Mouse (Mus musculus) T-cell, adult 2 months (primary cell): Measurements from ENCODE around the gene Hsf2bp.

Experiments used
- DNase-seq: peaks from one replicate; pipeline ENCODE4 v3.0.0; 2022; ENCODE audit warnings: low spot score

The Hsf2bp gene

DNA sequence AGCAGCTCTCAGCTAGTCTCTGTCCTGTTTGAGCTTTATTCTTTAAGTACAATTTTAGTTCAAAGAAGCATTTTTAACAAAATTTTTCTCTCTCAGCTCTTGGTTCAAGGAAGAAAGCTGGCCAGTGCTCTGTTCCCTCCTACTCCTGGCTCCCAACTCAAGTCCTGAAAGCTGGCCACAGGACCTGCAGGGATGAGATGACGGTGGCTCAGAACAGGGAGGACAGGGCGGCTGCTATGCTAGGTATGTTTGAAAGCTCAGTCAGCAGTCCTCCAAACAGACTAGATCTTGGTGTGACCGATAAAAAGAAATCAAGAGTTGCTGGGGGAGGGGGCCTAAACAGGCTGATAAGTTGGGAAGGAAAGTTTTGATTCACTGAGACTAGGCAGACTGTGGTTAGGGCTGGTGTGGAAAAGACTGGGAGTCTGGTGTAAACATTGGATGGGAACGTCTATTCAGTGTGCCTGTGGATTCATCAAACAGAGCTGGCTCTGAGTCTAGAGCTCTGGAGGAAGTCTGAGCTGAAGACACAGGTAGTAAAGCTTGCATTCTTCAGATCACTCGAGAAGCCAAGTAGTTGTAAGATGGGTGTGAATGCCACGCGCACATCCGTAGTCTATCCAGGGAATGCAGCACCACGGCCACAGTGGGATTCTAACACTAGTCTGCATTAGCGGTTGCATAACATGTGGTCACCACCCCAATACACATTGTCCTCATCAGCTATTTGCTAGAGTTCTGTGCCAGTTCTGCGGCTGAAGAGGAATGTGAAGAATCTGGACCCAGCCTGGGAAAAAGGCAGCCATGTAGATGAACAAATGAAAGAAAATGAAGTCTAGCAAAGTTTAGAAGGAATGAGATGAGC lies 53.6 kb downstream of the Hsf2bp start:
- no peak for DNase-seq

DNA sequence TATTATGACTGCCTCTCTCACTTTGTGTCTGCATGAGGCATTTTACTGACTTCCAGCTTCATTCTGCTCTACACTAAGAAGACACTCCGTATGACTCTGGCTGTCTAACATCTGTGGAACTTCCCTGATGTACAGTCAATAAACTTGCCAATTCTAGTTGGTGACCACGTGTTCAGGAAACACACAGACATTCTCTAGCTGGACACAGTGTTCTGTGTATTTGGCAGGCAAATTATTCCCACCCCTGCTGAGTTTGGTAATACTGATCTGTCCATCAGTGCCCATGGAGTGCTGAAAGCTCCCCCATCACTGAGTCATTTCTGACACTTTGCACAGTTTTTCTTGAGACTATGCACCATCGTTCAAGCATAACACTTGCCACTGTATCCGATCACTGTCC lies 56.3 kb downstream of the Hsf2bp start:
- no peak for DNase-seq

DNA sequence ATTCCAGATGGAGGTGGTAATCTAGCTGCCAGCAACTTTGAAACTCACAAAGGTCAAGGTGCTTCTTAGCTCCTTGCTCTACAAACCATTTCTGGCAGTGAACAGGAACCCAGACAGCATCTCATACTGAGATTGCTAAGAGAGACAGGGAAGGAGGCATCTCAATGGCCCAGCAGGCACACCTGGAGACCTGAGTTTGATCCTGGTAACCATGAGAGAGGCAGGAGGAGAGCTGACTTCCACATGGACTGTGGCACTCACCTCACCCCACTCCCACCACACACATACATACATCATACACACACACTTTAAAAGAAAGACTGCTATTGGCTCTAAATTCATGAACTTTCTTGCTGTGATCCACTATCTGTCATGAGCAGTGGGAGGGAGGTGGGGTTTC lies 59.0 kb downstream of the Hsf2bp start:
- no peak for DNase-seq

DNA sequence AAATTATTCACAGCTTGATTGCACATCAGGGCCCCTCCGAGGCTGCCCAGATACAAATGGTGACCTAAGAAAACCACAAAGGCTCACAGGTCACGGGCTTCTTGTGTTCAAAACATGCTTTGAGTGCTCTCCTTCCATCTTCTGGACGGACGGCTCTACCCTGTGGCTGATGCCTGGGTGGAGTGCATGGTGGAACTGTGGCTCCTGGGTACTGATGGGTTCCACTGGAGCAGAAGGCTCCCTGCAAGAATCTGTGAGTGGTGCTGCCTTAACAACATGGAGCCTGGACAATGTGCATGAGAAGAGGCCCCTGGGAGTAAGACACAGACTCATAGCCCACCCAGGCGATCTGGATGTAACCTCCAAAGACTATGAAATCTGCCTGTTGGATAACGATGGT lies 59.6 kb downstream of the Hsf2bp start:
- DNase-seq: no peak

DNA sequence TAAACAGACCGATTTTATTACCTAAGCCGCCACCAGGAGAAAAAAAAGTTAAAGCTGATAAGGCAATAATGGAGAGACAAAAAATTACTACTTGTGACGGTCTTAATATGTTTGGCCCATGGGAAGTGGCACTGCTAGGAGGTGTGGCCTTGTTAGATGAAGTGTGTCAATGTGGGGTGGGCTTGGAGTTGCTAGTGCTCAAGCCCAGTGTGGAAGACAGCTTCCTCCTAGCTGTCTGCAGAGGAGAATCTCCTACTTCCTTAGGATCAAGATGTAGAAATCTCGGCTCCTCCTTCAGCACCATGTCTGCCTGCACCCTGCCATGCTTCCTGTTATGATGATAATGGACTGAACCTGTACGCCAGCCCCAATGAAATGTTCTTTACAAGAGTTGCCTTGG lies 61.5 kb downstream of the Hsf2bp start:
- DNase-seq: no peak

DNA sequence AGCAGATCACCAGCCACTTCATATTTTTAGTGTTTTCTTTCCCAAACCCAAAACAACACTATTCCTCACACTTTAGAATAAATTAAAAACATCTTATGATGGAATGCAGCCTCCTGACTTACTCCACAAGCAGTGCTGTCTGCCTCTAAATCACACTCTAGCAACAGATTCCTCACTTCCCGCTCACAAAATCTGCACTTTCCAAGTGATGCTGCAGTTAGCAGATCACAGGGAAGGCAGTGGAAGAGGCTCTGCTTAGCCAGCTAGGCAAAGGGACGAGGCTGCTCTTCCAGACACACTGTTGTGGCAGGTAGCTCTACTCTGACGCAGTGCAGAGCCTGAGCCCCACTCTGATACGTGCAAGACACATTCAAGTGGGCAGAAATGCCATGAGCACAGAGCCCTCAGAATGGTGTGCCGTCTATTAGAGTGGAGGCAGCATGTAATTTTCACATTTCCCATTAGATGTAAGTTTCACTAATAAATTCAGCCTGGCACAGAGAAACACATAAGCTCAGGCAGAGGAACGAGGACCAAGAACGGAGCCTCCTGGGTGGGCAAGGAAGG lies 62.4 kb downstream of the Hsf2bp start:
- DNase-seq: no peak

DNA sequence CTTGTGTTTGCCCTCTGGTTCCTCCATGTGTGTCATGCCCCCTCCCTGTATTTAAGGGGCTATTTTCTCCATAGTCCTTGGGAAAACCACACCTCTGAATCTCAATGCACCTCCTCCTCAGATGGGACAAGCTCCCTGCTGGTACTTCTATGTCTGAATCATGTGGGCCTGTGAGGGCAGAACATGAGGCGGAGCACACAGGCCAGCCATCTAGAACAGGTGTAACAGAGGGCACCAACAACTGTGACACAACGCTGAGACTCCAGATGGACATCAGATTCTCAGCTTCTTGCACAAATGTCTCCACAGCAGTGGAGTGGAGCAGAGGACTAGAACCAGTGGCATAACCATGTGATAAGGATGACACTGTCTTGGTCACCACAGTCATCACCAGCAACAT lies 65.3 kb downstream of the Hsf2bp start:
- DNase-seq: no peak

DNA sequence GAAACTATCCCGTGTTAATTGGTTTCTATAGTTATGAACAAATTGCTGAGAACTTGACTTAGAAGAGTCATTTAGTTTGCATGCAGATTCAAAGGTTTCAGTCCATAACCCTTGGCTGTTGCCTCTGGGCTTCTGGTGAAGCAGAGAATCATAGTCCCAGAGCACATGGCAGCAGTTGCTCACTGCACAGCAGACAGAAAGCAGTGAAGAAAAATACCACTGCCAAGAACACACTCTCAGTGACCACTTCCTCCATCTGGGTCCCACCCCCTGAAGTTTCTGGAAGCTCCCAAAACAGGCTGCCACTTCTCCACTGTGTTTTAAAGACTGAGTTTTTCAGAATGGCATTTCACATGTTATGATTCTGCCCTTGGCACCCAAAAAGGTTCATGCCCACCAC lies 67.3 kb downstream of the Hsf2bp start:
- DNase-seq: no peak

DNA sequence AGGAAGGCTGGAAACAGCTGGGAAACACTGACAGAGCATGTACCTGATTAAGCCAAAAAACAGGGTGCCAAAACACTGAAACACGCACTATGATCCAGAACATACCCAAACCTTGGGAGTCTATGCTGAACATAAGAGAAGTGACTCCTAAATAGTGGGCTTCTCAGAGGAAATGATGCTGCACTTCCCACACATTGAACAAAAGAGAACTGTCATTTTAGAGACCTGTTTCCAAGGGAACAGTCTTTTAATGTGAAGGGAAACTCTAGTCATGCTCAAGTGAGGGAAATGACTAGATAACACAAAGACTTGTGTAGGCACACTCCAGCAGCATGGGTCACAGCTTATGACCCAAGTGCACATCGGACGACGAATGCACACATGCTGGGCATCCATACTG lies 68.8 kb downstream of the Hsf2bp start:
- no peak for DNase-seq

DNA sequence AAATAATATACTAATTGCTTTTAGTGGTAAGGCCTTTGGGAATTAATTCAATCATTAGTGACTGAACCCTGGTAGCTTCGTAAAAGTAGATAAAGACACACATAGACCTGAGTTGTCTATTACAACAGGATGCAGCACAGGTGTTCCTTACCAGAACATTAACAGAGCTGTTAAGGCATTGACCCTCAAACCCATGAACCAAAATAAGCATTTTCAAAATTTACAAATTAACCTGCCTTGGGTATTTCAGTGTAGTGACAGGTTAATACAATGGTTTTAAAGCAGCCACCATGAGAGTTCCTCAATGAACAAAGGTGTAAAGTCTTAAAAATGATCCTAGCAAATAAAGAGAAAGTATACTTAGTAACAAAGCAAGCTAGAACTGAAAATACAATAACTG lies 69.6 kb downstream of the Hsf2bp start:
- no peak for DNase-seq

DNA sequence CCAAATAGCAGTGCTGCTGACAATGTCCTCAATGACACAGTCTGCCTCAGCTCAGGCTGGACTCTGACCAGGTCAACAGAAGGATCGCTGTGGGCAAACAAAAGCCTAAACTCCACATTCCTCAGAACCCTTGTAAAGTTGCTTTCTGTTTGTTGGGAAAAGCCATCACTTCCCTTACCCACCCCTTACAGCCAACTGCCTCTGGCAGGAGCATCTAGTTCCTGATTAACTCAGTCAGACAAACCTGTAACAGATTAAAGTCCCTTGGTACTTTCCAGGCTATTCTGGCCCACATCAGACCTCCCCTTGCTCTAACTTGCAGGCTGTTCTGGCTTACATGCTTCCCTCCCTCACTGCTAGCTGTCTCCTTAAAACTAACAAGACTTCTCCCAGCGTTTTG lies 70.5 kb downstream of the Hsf2bp start:
- no peak for DNase-seq

DNA sequence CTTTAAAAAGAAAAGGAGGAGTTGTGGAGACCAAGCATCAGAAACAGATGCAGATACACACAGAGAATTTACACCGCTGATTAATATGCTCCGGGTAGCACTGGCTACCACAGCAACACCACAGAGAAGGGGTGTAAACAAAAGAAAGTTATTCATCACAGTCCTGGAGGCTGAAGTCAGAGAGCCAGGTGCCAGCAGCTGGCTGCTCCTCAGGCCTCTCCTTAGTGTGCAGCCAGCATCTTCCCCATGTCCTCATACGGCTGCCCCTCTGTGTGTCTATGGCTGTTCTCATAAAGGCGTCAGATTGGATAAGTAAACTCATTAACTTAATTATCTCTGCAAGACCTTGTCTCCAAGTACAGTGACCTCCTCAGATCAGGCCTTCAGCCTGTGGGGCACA lies 73.2 kb downstream of the Hsf2bp start:
- no peak for DNase-seq

DNA sequence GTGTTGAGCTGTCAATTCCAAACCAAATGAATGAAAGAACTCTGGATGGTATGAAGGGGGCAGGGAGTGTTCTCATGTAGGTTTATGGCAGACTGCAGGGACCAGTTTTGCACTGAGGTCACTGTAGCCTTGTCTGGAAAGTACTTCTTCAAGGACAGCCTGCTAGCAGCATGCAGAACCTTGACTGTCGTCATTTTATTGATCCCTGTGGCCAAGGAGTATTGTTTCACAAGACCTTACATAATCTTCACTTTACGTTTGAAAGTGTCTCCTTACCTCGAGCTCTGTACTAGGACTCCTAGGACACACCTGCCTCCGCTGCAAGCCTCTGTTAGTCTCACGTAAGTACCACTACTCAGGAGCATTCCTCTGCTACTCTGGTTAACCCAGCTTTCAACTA lies 73.9 kb downstream of the Hsf2bp start:
- DNase-seq: no peak

DNA sequence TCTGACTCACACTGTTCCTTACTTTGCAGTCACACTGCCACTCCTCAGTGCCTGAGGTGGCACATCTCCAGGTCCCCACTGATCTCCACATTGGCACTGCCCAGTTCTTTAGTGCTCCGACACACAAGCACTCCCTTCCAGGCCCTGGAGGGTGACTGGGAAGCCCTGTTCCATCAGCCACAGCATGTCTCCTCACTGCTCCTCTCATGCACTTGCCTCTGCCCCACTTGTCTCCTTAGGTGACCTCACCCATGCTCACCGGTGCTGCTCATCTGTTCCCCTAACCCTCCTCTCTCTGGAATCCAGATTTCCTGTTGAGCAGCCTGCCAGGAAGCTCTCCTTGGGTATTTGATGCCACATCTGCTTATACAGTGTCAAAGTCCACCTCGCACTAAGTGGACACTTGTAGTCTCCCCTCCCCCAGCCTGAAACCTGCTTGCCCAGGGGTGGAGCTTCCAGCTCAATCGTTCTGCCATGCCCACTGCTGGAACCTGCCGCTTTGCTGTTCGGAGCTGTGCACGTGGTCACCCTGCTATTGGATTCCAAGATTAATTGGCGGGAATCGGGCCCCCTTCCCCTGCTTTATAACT lies 81.5 kb downstream of the Hsf2bp start:
- DNase-seq: no peak

DNA sequence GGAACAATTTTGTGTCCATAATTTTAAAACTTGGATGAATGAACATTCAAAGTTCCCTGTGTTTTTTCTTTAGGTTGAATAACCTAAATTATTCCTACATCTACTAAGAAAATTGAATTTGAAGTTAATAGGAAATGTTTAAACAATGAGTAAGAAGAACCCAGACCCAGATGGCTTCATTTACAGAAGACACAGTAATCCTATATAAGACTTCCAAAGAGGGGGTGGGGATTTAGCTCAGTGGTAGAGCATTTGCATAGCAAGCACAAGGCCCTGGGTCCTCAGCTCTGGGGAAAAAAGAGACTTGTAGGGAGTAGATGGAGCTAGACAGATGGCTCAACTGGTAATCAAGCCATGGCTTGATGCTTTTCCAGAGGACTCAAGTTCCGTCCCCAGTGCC lies 87.1 kb downstream of the Hsf2bp start:
- DNase-seq: no peak

DNA sequence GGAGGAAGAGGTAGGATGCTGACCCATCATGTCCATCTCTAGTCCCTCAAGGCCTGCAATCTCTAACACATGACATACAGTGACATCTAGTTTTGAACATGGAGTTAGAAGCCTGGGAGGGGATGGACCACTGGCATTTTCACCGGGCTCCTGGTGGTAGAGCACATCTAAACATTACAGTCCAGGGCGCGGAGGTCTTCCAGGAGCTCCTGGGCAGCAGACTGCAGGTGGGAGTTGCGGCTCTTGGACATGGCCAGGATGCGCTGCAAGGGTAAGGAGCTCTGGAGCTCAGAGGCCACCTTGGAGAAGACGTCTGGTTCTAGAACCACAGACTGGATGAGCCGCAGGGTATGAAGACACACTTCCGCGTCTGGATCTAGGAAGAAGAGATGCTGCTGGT lies 89.7 kb downstream of the Hsf2bp start:
- no peak for DNase-seq

DNA sequence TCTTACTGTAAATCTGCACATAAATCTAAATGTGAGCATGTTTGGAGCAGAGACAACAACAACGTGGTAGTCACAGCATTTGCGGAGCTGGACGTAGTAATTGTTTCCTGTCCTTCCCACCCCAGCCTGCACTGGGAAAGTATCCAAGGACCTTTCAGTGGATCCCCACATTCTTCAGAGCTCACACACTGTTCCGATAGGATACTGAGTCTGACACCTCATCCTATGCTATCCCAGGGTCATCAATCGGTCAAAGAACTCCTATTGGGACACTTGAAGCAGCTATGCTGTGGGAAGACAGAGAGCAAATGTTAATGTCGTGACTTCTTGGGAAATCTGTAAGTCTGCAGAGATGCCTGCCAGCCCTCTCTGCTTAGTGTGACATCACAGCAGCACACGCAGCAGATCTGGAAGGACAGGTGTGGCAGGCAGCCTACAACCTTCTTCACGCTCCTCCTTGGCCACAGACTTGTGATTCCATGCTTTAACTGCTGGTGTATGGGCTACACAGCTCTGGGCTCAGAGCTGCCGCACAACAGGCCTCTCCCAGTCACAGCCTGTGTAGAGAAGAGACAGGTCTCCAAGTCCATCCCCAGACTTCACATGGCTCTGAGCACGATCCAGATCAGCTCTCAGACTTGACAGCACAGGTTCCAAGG lies 92.1 kb downstream of the Hsf2bp start:
- no peak for DNase-seq

DNA sequence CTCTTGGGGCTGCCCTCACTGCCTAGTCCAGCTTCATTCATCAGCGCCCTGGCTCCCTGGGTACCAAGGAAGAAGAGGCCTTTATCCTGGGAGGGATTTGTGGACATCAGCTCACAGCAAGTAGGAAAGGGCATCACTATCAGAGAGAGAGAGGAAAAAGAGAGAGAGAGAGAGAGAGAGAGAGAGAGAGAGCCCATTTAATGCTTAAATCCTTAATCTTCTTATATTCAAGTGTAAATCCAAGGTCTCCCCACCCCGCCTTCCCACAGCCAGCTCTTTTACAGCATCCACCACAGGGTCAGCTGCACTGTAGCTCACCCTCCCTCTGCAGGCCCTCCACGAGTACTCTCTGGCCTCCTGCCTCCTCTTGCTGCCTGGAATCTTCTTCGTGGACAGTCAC lies 94.5 kb downstream of the Hsf2bp start:
- no peak for DNase-seq

DNA sequence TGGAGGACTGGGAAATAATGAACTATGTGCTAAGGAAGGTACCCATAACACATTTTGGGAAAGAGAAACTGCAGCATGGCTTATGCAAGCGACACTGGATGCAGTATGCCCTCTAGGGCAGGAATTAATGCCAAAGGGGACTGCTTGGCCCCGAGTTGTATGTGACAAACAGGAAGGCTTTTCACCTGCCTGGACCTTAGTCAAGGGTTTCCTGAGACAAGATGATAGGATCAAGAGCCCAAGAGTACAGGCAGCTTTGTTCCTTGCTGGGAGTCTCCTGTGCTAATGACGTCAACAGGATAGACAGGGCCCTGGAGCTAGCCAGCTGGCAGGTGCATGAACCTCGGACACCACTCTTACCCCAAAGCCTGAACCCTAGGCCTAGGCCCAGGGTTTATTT lies 95.5 kb downstream of the Hsf2bp start:
- no peak for DNase-seq

DNA sequence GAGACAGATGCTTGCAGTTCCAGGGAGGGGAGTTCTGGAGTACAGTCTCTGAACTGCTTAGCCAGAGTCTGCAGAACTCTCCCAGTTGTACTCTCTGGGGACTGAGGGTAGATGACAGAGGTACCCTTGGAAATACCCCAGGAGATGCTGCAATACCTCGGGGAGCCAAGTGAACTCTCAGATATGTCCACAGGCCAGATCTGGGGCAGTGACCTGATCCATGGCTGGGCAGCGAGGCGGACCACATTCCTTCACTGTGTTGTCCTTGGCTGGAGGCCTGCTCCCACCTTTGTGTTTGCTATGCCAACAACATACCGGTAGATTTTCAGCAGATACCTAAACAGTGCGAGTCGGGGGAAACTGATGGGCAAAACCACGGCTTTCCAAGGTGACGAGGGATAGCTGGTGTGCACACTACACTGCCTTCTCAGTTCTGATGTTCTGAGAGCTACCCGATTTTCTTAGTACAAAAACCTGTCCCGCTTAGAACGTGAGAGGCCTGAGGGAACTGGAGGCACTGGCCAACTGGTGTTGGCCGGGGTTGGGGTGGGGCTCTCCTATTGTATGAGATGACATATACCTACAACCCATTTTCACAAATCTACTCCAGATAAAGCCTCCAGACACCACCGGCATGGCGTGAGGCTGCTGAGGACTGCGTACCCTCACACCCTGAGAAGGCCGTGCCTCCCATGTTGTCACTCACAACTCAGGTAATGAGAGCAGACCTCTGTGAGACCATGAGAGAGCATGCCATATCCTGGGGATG lies 96.7 kb downstream of the Hsf2bp start:
- DNase-seq: no peak

DNA sequence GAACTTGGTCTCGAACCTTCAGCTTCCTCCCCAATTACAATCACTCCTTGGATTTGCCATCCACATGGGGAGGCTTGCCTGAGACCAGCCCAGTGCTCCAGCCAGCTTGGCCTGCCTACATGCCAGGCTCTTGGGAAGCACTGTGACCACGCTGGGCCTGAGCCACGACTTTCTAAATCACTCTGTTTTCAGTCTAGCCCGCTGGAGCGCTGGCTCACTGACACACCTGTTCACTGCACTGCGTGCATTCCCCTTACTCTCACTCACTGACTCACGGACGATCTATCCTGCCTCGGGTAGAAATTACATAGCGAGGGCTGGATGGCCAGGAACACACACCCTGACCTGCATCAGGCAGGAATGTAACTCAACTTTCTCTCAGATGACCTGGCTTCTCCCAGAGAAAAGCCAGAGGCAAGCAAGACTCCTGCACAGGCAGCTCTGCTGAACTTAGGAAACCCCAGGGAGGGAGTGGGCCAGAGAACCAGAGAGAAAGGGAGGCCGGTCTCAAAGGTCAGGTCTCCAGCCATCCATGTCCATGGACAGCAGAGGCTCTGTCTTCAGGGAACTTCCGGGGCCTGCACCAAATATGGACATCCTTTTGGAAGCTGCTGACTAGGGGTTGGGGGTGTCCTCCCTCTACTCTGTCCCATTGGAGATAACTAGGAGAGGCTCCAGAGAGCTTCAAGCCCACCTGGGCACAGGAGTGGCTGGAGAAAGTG lies 97.4 kb downstream of the Hsf2bp start:
- DNase-seq: no peak

DNA sequence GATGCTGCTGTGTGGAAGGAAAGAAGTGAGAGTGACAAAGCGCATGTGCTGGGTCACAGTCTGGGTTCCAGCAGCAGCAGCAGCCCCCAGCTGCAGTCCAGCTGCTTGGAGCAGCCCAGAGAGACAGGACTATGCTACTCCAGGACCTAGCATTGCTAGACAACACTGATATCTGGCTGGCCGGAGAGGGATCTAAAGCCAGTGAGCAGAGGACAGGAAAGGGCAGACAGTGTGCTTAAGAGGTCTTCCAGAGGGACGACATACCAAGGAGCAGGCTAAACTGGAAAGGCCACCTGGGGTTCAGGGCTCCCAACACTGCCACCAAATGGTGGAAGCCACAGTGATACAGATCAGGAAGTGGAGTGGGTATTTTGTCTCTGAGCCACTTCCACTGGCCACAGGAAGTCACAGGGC lies 99.0 kb downstream of the Hsf2bp start:
- no peak for DNase-seq
